Mouse (Mus musculus) brain, embryonic 14.5 days (tissue): ENCODE measurements around the gene Ttc28.

ENCODE experiments used
- CTCF ChIP-seq: fragments of 200-500 bp; IDR thresholded peaks from 2 replicates; pipeline ENCODE4 v1.5.1; 2012; ENCODE audit warnings: inconsistent platforms, mild to moderate bottlenecking, moderate library complexity, borderline replicate concordance; ENCODE audit not compliant: insufficient read depth, insufficient read length; ENCODE audit errors: extremely low read depth
- POLR2A ChIP-seq: fragments of 200-500 bp; IDR thresholded peaks from 2 replicates; pipeline ENCODE4 v1.6.1; 2012; ENCODE audit warnings: mild to moderate bottlenecking, inconsistent platforms, borderline replicate concordance; ENCODE audit not compliant: poor library complexity, insufficient read depth, insufficient read length, severe bottlenecking; ENCODE audit errors: extremely low read depth

GRCm38 (mm10) chr5:111151882-111152759 lies 272.5 kb downstream of the Ttc28 start:
- no peak for TF ChIP-seq CTCF
- TF ChIP-seq POLR2A, result no peak
